8 mouse cellular contexts compared by ENCODE assay signal in the genomic region with DNA sequence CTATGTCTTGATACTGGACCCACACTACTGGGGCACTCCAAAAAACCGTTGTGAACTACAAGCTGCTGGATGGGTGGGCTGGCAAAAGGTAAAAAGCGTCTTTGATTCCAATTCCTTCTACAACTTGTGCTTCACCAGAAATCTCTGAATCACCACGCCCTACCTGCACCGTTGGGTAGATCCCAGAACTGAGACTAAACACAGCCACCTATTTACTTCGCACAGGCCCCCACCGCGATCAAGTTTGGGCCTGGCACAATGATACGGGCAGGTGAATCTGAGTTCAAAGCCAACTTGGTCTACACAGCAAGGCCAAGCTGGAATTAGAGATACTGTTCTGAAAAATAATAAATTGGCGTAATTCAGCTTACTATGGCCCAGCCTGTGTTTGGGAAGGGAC. TPM values are rescaled to one million over a fixed set of nuclear protein-coding genes. Genes with fewer than 3 reads are reported as not detected.
A peak's percentile ranks its signal among the peaks of the same experiment; 100 is the strongest.
DNase-seq lines count a peak whose midpoint lies in the region; ATAC-seq and TF ChIP-seq lines count a peak whose summit lies in the region.

No protein-coding gene starts in this region.

- peak overlapping the region; percentile 51 for H3K4me3 ChIP-seq in heart, embryonic 11.5 days (ENCODE audit: low read depth, low read length)
- H3K4me3 ChIP-seq in G1E (ENCODE audit: low read depth, low read length): peak overlapping the region; percentile 82
- H3K4me3 ChIP-seq in hindbrain, embryonic 12.5 days: peak overlapping the region; percentile 51
- peak overlapping the region; percentile 59 for H3K4me3 ChIP-seq in midbrain, embryonic 12.5 days

- no peak for ATAC-seq in heart, embryonic 11.5 days (replicated peaks; ENCODE audit: insufficient number of reproducible peaks, low FRiP score, low TSS enrichment)
- no peak for ATAC-seq in G1E (ENCODE audit: extremely low read depth, insufficient number of reproducible peaks, low FRiP score, poor library complexity, severe bottlenecking)
- no peak for ATAC-seq in hindbrain, embryonic 12.5 days (ENCODE audit: low FRiP score)
- no peak for ATAC-seq in midbrain, embryonic 12.5 days (ENCODE audit: low FRiP score, low read depth)

- H3K9me3 ChIP-seq in heart, embryonic 11.5 days (replicated peaks; ENCODE audit: control insufficient read depth, low read length): no peaks in the 10 kb centered on the region
- no peaks in the 10 kb centered on the region for H3K9me3 ChIP-seq in G1E (replicated peaks)
- H3K9me3 ChIP-seq in hindbrain, embryonic 12.5 days (replicated peaks): no peaks in the 10 kb centered on the region
- H3K9me3 ChIP-seq in midbrain, embryonic 12.5 days: no peaks in the 10 kb centered on the region

- H3K27ac ChIP-seq in heart, embryonic 11.5 days (ENCODE audit: low read depth, low read length): no peak overlapping the region
- H3K27ac ChIP-seq in hindbrain, embryonic 12.5 days: no peak overlapping the region
- peak overlapping the region; percentile 86 for H3K27ac ChIP-seq in midbrain, embryonic 12.5 days (replicated peaks)

- H3K4me1 ChIP-seq in heart, embryonic 11.5 days (ENCODE audit: control insufficient read depth, insufficient read depth, low read length): peaks cover 6% of the 10 kb centered on the region
- peaks cover 91% of the 10 kb centered on the region for H3K4me1 ChIP-seq in G1E (ENCODE audit: insufficient read depth, low read depth, low read length)
- peaks cover 16% of the 10 kb centered on the region for H3K4me1 ChIP-seq in hindbrain, embryonic 12.5 days
- peaks cover 24% of the 10 kb centered on the region for H3K4me1 ChIP-seq in midbrain, embryonic 12.5 days

- TF ChIP-seq CTCF in G1E (IDR thresholded peaks at IDR 0.05; ENCODE audit: low read depth, low read length): no peak

- H3K27me3 ChIP-seq in heart, embryonic 11.5 days (ENCODE audit: control insufficient read depth, insufficient read depth, low read length): peaks cover 18% of the 10 kb centered on the region
- H3K27me3 ChIP-seq in G1E (ENCODE audit: insufficient read depth, low read length): no peaks in the 10 kb centered on the region
- peaks cover 28% of the 10 kb centered on the region for H3K27me3 ChIP-seq in hindbrain, embryonic 12.5 days
- peaks cover 26% of the 10 kb centered on the region for H3K27me3 ChIP-seq in midbrain, embryonic 12.5 days

- peak overlapping the region; percentile 96 for H3K4me2 ChIP-seq in heart, embryonic 11.5 days
- peak overlapping the region; percentile 95 for H3K4me2 ChIP-seq in hindbrain, embryonic 12.5 days (replicated peaks)
- peak overlapping the region; percentile 100 for H3K4me2 ChIP-seq in midbrain, embryonic 12.5 days (replicated peaks)

- DNase-seq in heart, adult 18-20 months: no peak
- DNase-seq in G1E (ENCODE audit: low spot score): no peak
- no peak for DNase-seq in urinary bladder, postnatal 14 days (ENCODE audit: low spot score)
- DNase-seq in B cell, adult 2 months: no peak
- no peak for DNase-seq in embryo, embryonic 9.5 days (ENCODE audit: extremely low spot score)

- WGBS in heart, embryonic 11.5 days (ENCODE audit: insufficient replicate concordance): 78% methylated on average over 9 of the region's 9 CpGs
- WGBS in hindbrain, embryonic 12.5 days: 79% methylated on average over 9 of the region's 9 CpGs
- WGBS in midbrain, embryonic 12.5 days: 81% methylated on average over 9 of the region's 9 CpGs

- H3K36me3 ChIP-seq in heart, embryonic 11.5 days (ENCODE audit: control insufficient read depth, insufficient read depth, low read length): peaks cover 40% of the 10 kb centered on the region
- peaks cover 75% of the 10 kb centered on the region for H3K36me3 ChIP-seq in G1E (replicated peaks)
- H3K36me3 ChIP-seq in hindbrain, embryonic 12.5 days: peaks cover 54% of the 10 kb centered on the region
- peaks cover 54% of the 10 kb centered on the region for H3K36me3 ChIP-seq in midbrain, embryonic 12.5 days

- peak overlapping the region; percentile 79 for H3K9ac ChIP-seq in heart, embryonic 11.5 days (ENCODE audit: low read depth, low read length)
- peak overlapping the region; percentile 80 for H3K9ac ChIP-seq in hindbrain, embryonic 12.5 days
- H3K9ac ChIP-seq in midbrain, embryonic 12.5 days (replicated peaks): peak overlapping the region; percentile 77

RNA-seq across cellular contexts. Expression of a gene that starts 0.9 kb away (rescaled TPM):
- polyA plus RNA-seq in heart, embryonic 11.5 days (2014; fragmentation: Nextera tagmentation; extraction: Ambion mirVana): 9.1 and 10.3 TPM in 2 replicates
- total RNA-seq in heart, adult 18-20 months (2021): 10 to 100 TPM in 1 of 2 experiments, 1 to 10 TPM in 1; 8.1 to 10.7 TPM
- total RNA-seq in G1E (2014; fragmentation: Nextera tagmentation) (17.9 and 24.7 TPM in 2 replicates), G1E (2017) (11.7 and 13.8 TPM in 2 replicates)
- 29.7 and 29.9 TPM in 2 replicates for polyA plus RNA-seq in G1E (2012)
- 8.1 and 10.3 TPM in 2 replicates for polyA plus RNA-seq in hindbrain, embryonic 12.5 days (2016; fragmentation: Nextera tagmentation; extraction: Ambion mirVana)
- 7.9 and 8.0 TPM in 2 replicates for polyA plus RNA-seq in midbrain, embryonic 12.5 days (2016; fragmentation: Nextera tagmentation; extraction: Ambion mirVana)

RNA-seq across cellular contexts. Expression of a gene that starts 8.0 kb away (rescaled TPM):
- 20.3 and 22.2 TPM in 2 replicates for polyA plus RNA-seq in heart, embryonic 11.5 days (2014; fragmentation: Nextera tagmentation; extraction: Ambion mirVana)
- 1 to 10 TPM; 1.8 to 2.6 TPM for total RNA-seq in heart, adult 18-20 months (2021)
- total RNA-seq in G1E (2014; fragmentation: Nextera tagmentation) (62.7 and 168 TPM in 2 replicates), G1E (2017) (7.4 and 7.8 TPM in 2 replicates)
- 36.5 and 46.4 TPM in 2 replicates for polyA plus RNA-seq in G1E (2012)
- polyA plus RNA-seq in hindbrain, embryonic 12.5 days (2016; fragmentation: Nextera tagmentation; extraction: Ambion mirVana): 12.6 and 13.1 TPM in 2 replicates
- polyA plus RNA-seq in midbrain, embryonic 12.5 days (2016; fragmentation: Nextera tagmentation; extraction: Ambion mirVana): 5.0 and 5.3 TPM in 2 replicates

RNA-seq across cellular contexts. Expression of a gene that starts 12.2 kb away (rescaled TPM):
- 92.0 and 96.9 TPM in 2 replicates for polyA plus RNA-seq in heart, embryonic 11.5 days (2014; fragmentation: Nextera tagmentation; extraction: Ambion mirVana)
- 10 to 100 TPM; 44.4 to 55.6 TPM for total RNA-seq in heart, adult 18-20 months (2021)
- total RNA-seq in G1E (2014; fragmentation: Nextera tagmentation) (167 and 243 TPM in 2 replicates), G1E (2017) (185 and 189 TPM in 2 replicates)
- 329 and 331 TPM in 2 replicates for polyA plus RNA-seq in G1E (2012)
- 151 and 152 TPM in 2 replicates for polyA plus RNA-seq in hindbrain, embryonic 12.5 days (2016; fragmentation: Nextera tagmentation; extraction: Ambion mirVana)
- 178 and 180 TPM in 2 replicates for polyA plus RNA-seq in midbrain, embryonic 12.5 days (2016; fragmentation: Nextera tagmentation; extraction: Ambion mirVana)

RNA-seq across cellular contexts. Expression of a gene that starts 18.9 kb away (rescaled TPM):
- polyA plus RNA-seq in heart, embryonic 11.5 days (2014; fragmentation: Nextera tagmentation; extraction: Ambion mirVana): 36.7 and 41.1 TPM in 2 replicates
- total RNA-seq in heart, adult 18-20 months (2021): 10 to 100 TPM; 12.0 to 13.3 TPM
- 21.7 and 25.5 TPM in 2 replicates for total RNA-seq in G1E (2014; fragmentation: Nextera tagmentation)
- 4.6 and 8.8 TPM in 2 replicates for total RNA-seq in G1E (2017)
- polyA plus RNA-seq in G1E (2012): 57.8 and 77.7 TPM in 2 replicates
- 40.0 and 40.7 TPM in 2 replicates for polyA plus RNA-seq in hindbrain, embryonic 12.5 days (2016; fragmentation: Nextera tagmentation; extraction: Ambion mirVana)
- 34.9 and 43.3 TPM in 2 replicates for polyA plus RNA-seq in midbrain, embryonic 12.5 days (2016; fragmentation: Nextera tagmentation; extraction: Ambion mirVana)

RNA-seq across cellular contexts. Expression of a gene that starts 38.1 kb away (rescaled TPM):
- 5.1 and 5.6 TPM in 2 replicates for polyA plus RNA-seq in heart, embryonic 11.5 days (2014; fragmentation: Nextera tagmentation; extraction: Ambion mirVana)
- 1 to 10 TPM; 1.5 to 1.8 TPM for total RNA-seq in heart, adult 18-20 months (2021)
- total RNA-seq in G1E (2014; fragmentation: Nextera tagmentation) (5.9 and 8.1 TPM in 2 replicates), G1E (2017) (2.3 and 3.1 TPM in 2 replicates)
- polyA plus RNA-seq in G1E (2012): 4.1 and 5.3 TPM in 2 replicates
- 21.9 and 23.6 TPM in 2 replicates for polyA plus RNA-seq in hindbrain, embryonic 12.5 days (2016; fragmentation: Nextera tagmentation; extraction: Ambion mirVana)
- polyA plus RNA-seq in midbrain, embryonic 12.5 days (2016; fragmentation: Nextera tagmentation; extraction: Ambion mirVana): 22.7 and 22.9 TPM in 2 replicates
